Mouse (Mus musculus) hindbrain, embryonic 10.5 days (tissue): ENCODE measurements around the gene Eef1akmt1. TPM values are rescaled to one million over a fixed set of nuclear protein-coding genes. Genes with fewer than 3 reads are reported as not detected.

Experiments
- polyA plus RNA-seq: library from polyadenylated mRNA; unstranded; fragments of >200 nt; fragmentation: Nextera tagmentation; extraction: Ambion mirVana; gene quantifications from 2 replicates; pipeline ENCODE4 v1.2.1, GENCODE M21; 2016

Eef1akmt1 gene
- polyA plus RNA-seq, 1 experiment from 2014 or later, result 107 TPM

Other genes with a start within 250 kb of the Eef1akmt1 start
- 7.7 and 9.6 TPM in 2 replicates for gene Cryl1, start 173.1 kb downstream of the Eef1akmt1 start, polyA plus RNA-seq
- gene Ift88, start 147.6 kb downstream of the Eef1akmt1 start, polyA plus RNA-seq, result 11.5 and 14.1 TPM in 2 replicates
- gene Il17d, start 46.8 kb downstream of the Eef1akmt1 start, polyA plus RNA-seq, result 0.96 and 1.9 TPM in 2 replicates
- gene Xpo4, start 93.8 kb upstream of the Eef1akmt1 start, polyA plus RNA-seq, result 23.1 and 27.5 TPM in 2 replicates
- gene Gm49361, start 174.5 kb upstream of the Eef1akmt1 start, polyA plus RNA-seq, result not detected in 2 replicates
- gene Lats2, start 186.8 kb upstream of the Eef1akmt1 start, polyA plus RNA-seq, result 16.1 and 17.5 TPM in 2 replicates
- gene Sap18, start 226.6 kb upstream of the Eef1akmt1 start, polyA plus RNA-seq, result 21.3 and 31.3 TPM in 2 replicates